Mouse (Mus musculus): ENCODE measurements around the gene Ppfibp1.

- no peak for TF ChIP-seq CTCF (IDR thresholded peaks at IDR 0.05; ENCODE audit: low read depth, low read length)
- TF ChIP-seq GATA1 (IDR thresholded peaks at IDR 0.05; ENCODE audit: borderline replicate concordance, low read length): no peak
- TF ChIP-seq TAL1 (conservative IDR thresholded peaks at IDR 0.05; ENCODE audit: low read depth, low read length): no peak
- TF ChIP-seq GATA2 (IDR thresholded peaks at IDR 0.05; ENCODE audit: borderline replicate concordance, low read depth, low read length): no peak
These were observed 129.6 kb downstream of the Ppfibp1 start for GRCm38 (mm10) chr6:147017906-147018305.

Data from G1E (cell line).